Comparison of ENCODE assay signal across 11 mouse cellular contexts in genomic region chr16:55555224-55555623, GRCm38 (mm10).
A peak's percentile ranks its signal among the peaks of the same experiment; 100 is the strongest.
DNase-seq lines count a peak whose midpoint lies in the region; ATAC-seq and TF ChIP-seq lines count a peak whose summit lies in the region.
"Had no signal": no experiment of that assay in that cellular context is flagged by ENCODE, and none has a peak within 500 bp of the region (broad histone marks: within the 10 kb centered on the region; RNA-seq: fewer than 3 reads in every experiment).

No protein-coding gene starts in this region.

- no peaks in the 10 kb centered on the region for H3K4me1 ChIP-seq in embryonic facial prominence, embryonic 13.5 days
- peaks cover 4% of the 10 kb centered on the region; the same call in 1 of the 2 replicates for H3K4me1 ChIP-seq in embryonic facial prominence, embryonic 10.5 days
- H3K4me1 ChIP-seq in G1E (ENCODE audit: insufficient read depth, low read depth, low read length) = no peaks in the 10 kb centered on the region
- 0 out of 2 replicates have a peak, but pooled peaks cover 4% of the 10 kb centered on the region for H3K4me1 ChIP-seq in heart, embryonic 10.5 days
- H3K4me1 ChIP-seq in limb, embryonic 10.5 days = no peaks in the 10 kb centered on the region

- no peaks in the 10 kb centered on the region for H3K36me3 ChIP-seq in embryonic facial prominence, embryonic 13.5 days
- H3K36me3 ChIP-seq in embryonic facial prominence, embryonic 10.5 days (replicated peaks) = no peaks in the 10 kb centered on the region
- H3K36me3 ChIP-seq in G1E (replicated peaks) (no peaks in the 10 kb centered on the region), macrophage (ENCODE audit: inconsistent target) (no peaks in the 10 kb centered on the region)
- no peaks in the 10 kb centered on the region for H3K36me3 ChIP-seq in heart, embryonic 10.5 days
- no peaks in the 10 kb centered on the region for H3K36me3 ChIP-seq in limb, embryonic 10.5 days

- no peaks in the 10 kb centered on the region for H3K27me3 ChIP-seq in embryonic facial prominence, embryonic 13.5 days
- H3K27me3 ChIP-seq in embryonic facial prominence, embryonic 10.5 days (replicated peaks; ENCODE audit: low read depth, poor library complexity, severe bottlenecking) = no peaks in the 10 kb centered on the region
- no peaks in the 10 kb centered on the region for H3K27me3 ChIP-seq in G1E (ENCODE audit: insufficient read depth, low read length)
- H3K27me3 ChIP-seq in heart, embryonic 10.5 days (ENCODE audit: insufficient read depth, poor library complexity, severe bottlenecking) = no peaks in the 10 kb centered on the region
- no peaks in the 10 kb centered on the region for H3K27me3 ChIP-seq in limb, embryonic 10.5 days (ENCODE audit: low read depth, poor library complexity, severe bottlenecking)

- H3K9me3 ChIP-seq in embryonic facial prominence, embryonic 13.5 days = no peaks in the 10 kb centered on the region
- no peaks in the 10 kb centered on the region for H3K9me3 ChIP-seq in embryonic facial prominence, embryonic 10.5 days
- H3K9me3 ChIP-seq in G1E (replicated peaks) = no peaks in the 10 kb centered on the region
- H3K9me3 ChIP-seq in heart, embryonic 10.5 days = no peaks in the 10 kb centered on the region
- no peaks in the 10 kb centered on the region for H3K9me3 ChIP-seq in limb, embryonic 10.5 days (replicated peaks)

- no peaks in the 10 kb centered on the region for H3K79me2 ChIP-seq in macrophage (ENCODE audit: inconsistent target)

- no peak for DNase-seq in embryonic facial prominence, embryonic 10.5 days (ENCODE audit: low spot score)
- DNase-seq in G1E (ENCODE audit: low spot score) = no peak
- DNase-seq in heart, embryonic 10.5 days (ENCODE audit: low spot score) = peak; percentile 78
- DNase-seq in limb, embryonic 10.5 days (ENCODE audit: low spot score) = no peak
- no peak for DNase-seq in embryo, embryonic 9.5 days (ENCODE audit: extremely low spot score)
- DNase-seq in left cerebral cortex, postnatal 36 days (ENCODE audit: low spot score in 2 of 2) = no peak
- DNase-seq: cerebellum, adult 18-20 months; gastrocnemius, postnatal 36 days; layer of hippocampus, postnatal 36 days had no signal

- no peak overlapping the region for H3K4me2 ChIP-seq in embryonic facial prominence, embryonic 13.5 days

- intact Hi-C loops in left cerebral cortex, postnatal 36 days (cut with DNase I) = loop anchor here (10.0 kb wide), 1 partner anchor 280 kb away; the partner anchor contains the start of gene Nfkbiz

- H3K9ac ChIP-seq in embryonic facial prominence, embryonic 13.5 days = 0 out of 2 replicates have a peak overlapping the region, but pooled peaks have one; percentile 27

- no peak overlapping the region for H3K4me3 ChIP-seq in embryonic facial prominence, embryonic 13.5 days
- H3K4me3 ChIP-seq in embryonic facial prominence, embryonic 10.5 days = no peak overlapping the region
- H3K4me3 ChIP-seq in G1E (ENCODE audit: low read depth, low read length) (no peak overlapping the region), macrophage (ENCODE audit: inconsistent target) (no peak overlapping the region)
- no peak overlapping the region for H3K4me3 ChIP-seq in heart, embryonic 10.5 days
- H3K4me3 ChIP-seq in limb, embryonic 10.5 days = no peak overlapping the region

- WGBS in embryonic facial prominence, embryonic 13.5 days = 84% methylated on average over 6 of the region's 6 CpGs
- 87% methylated on average over 6 of the region's 6 CpGs for WGBS in embryonic facial prominence, embryonic 10.5 days
- 34% methylated on average over 6 of the region's 6 CpGs for WGBS in heart, embryonic 10.5 days
- 6% methylated on average over 6 of the region's 6 CpGs for WGBS in macrophage (ENCODE audit: missing documents)
- 83% methylated on average over 6 of the region's 6 CpGs for WGBS in limb, embryonic 10.5 days

- ATAC-seq in embryonic facial prominence, embryonic 13.5 days (ENCODE audit: insufficient number of reproducible peaks, insufficient read depth, low FRiP score, low TSS enrichment, low read depth) = no peak
- peak; percentile 40; the same call in 1 of the 2 replicates for ATAC-seq in G1E (ENCODE audit: extremely low read depth, insufficient number of reproducible peaks, low FRiP score, poor library complexity, severe bottlenecking)

- H3K27ac ChIP-seq in embryonic facial prominence, embryonic 13.5 days = no peak overlapping the region
- H3K27ac ChIP-seq in embryonic facial prominence, embryonic 10.5 days (replicated peaks) = no peak overlapping the region
- peak overlapping the region; percentile 36; the same call in 1 of the 2 replicates for H3K27ac ChIP-seq in heart, embryonic 10.5 days
- H3K27ac ChIP-seq in macrophage = peak overlapping the region; percentile 49
- no peak overlapping the region for H3K27ac ChIP-seq in limb, embryonic 10.5 days

- TF ChIP-seq CTCF in G1E (IDR thresholded peaks at IDR 0.05; ENCODE audit: low read depth, low read length) = no peak

Comparison
In these comparisons a context has a peak if more than half of its experiments do, and no peak if none do; other contexts are left out.
1. H3K27ac ChIP-seq: peak in heart, embryonic 10.5 days (single experiment) and macrophage (single experiment); none in embryonic facial prominence, embryonic 13.5 days (single experiment), embryonic facial prominence, embryonic 10.5 days (single experiment) and limb, embryonic 10.5 days (single experiment).